Mouse (Mus musculus) embryonic facial prominence, embryonic 12.5 days (tissue): ENCODE measurements at regions not wholly inside any gene's neighbourhood (a gene's known extent, or its start where the extent isn't known, plus 50 kb on each side); places are given as distances from the start of the nearest gene placed in this dataset.

ENCODE experiments used
- ATAC-seq: fragments of 200-750 bp; cut with Nextera tagmentation; 2 replicates; pipeline ENCODE4 v1.8.0; 2017; ENCODE audit not compliant: insufficient number of reproducible peaks, insufficient read depth, low FRiP score, low TSS enrichment
- H3K27ac ChIP-seq: fragments of 300-500 bp; sonication (generic); 2 replicates; pipeline ENCODE4 v1.5.1; 2016; ENCODE audit warnings: mild to moderate bottlenecking
- H3K27me3 ChIP-seq: fragments of 300-500 bp; sonication (generic); 2 replicates; pipeline ENCODE4 v1.6.1; 2016; ENCODE audit warnings: mild to moderate bottlenecking, moderate library complexity
- H3K36me3 ChIP-seq: fragments of 300-500 bp; sonication (generic); 2 replicates; pipeline ENCODE4 v1.6.1; 2016; ENCODE audit warnings: mild to moderate bottlenecking
- H3K4me1 ChIP-seq: fragments of 300-500 bp; sonication (generic); 2 replicates; pipeline ENCODE4 v1.6.1; 2016
- H3K4me2 ChIP-seq: fragments of 300-500 bp; sonication (generic); replicated peaks from 2 replicates; pipeline ENCODE4 v1.6.1; 2016; ENCODE audit warnings: mild to moderate bottlenecking, moderate library complexity
- H3K4me3 ChIP-seq: fragments of 300-500 bp; sonication (generic); 2 replicates; pipeline ENCODE4 v1.5.1; 2016; ENCODE audit warnings: mild to moderate bottlenecking
- H3K9ac ChIP-seq: fragments of 300-500 bp; sonication (generic); 2 replicates; pipeline ENCODE4 v1.6.1; 2016; ENCODE audit warnings: mild to moderate bottlenecking, moderate library complexity
- H3K9me3 ChIP-seq: fragments of 300-500 bp; sonication (generic); 2 replicates; pipeline ENCODE4 v1.6.1; 2016; ENCODE audit warnings: mild to moderate bottlenecking, moderate library complexity
- WGBS: fragments of 180-500 bp; shearing (Covaris S2); methylation state at CpG from one replicate; pipeline ENCODE4 v1.1.7; 2016; 5-methylcytosine and 5-hydroxymethylcytosine counted together

GRCm38 (mm10) chr1:60823006-60823665 lies 63.7 kb upstream of the Ctla4 start:
- Histone ChIP-seq H3K9ac (no peak overlapping the region), H3K4me3 (no peak overlapping the region), H3K9me3 (no peaks in the 10 kb centered on the region), H3K27ac (no peak overlapping the region), H3K36me3 (no peaks in the 10 kb centered on the region), H3K27me3 (no peaks in the 10 kb centered on the region), H3K4me1 (no peaks in the 10 kb centered on the region), H3K4me2 (no peak overlapping the region)
- WGBS, result 52% methylated on average over 8 of the region's 8 CpGs
- ATAC-seq, result peak; percentile 35; the same call in 1 of the 2 replicates

- H3K4me1 ChIP-seq, result no peaks in the 10 kb centered on the region
- ATAC-seq, result no peak
- no peak overlapping the region for H3K4me3 ChIP-seq
- no peaks in the 10 kb centered on the region for H3K36me3 ChIP-seq
- no peak overlapping the region for H3K9ac ChIP-seq
- no peak overlapping the region for H3K27ac ChIP-seq
- no peaks in the 10 kb centered on the region for H3K9me3 ChIP-seq
- no peaks in the 10 kb centered on the region for H3K27me3 ChIP-seq
- 86% methylated on average over 5 of the region's 5 CpGs for WGBS
- H3K4me2 ChIP-seq, result no peak overlapping the region
These were observed 62.3 kb upstream of the Ctla4 start for GRCm38 (mm10) chr1:60824218-60825125.

GRCm38 (mm10) chr1:60825256-60826186 lies 61.3 kb upstream of the Ctla4 start:
- Histone ChIP-seq H3K9ac (no peak overlapping the region), H3K27me3 (no peaks in the 10 kb centered on the region), H3K4me3 (no peak overlapping the region), H3K4me1 (no peaks in the 10 kb centered on the region), H3K27ac (no peak overlapping the region), H3K36me3 (no peaks in the 10 kb centered on the region), H3K9me3 (no peaks in the 10 kb centered on the region), H3K4me2 (no peak overlapping the region)
- WGBS, result 53% methylated on average over 9 of the region's 9 CpGs
- no peak for ATAC-seq

- Histone ChIP-seq H3K36me3 (no peaks in the 10 kb centered on the region), H3K9me3 (no peaks in the 10 kb centered on the region), H3K27me3 (no peaks in the 10 kb centered on the region), H3K4me3 (no peak overlapping the region), H3K4me1 (no peaks in the 10 kb centered on the region), H3K27ac (no peak overlapping the region), H3K4me2 (no peak overlapping the region), H3K9ac (no peak overlapping the region)
- ATAC-seq, result no peak
These were observed 59.8 kb upstream of the Ctla4 start for GRCm38 (mm10) chr1:60826981-60827380.

GRCm38 (mm10) chr1:60828152-60828551 lies 58.6 kb upstream of the Ctla4 start:
- no peak overlapping the region for H3K4me2 ChIP-seq
- 92% methylated on average over 6 of the region's 6 CpGs for WGBS
- no peaks in the 10 kb centered on the region for H3K27me3 ChIP-seq
- H3K36me3 ChIP-seq, result no peaks in the 10 kb centered on the region
- H3K9me3 ChIP-seq, result no peaks in the 10 kb centered on the region
- no peak for ATAC-seq
- no peak overlapping the region for H3K27ac ChIP-seq
- H3K4me3 ChIP-seq, result no peak overlapping the region
- no peaks in the 10 kb centered on the region for H3K4me1 ChIP-seq
- no peak overlapping the region for H3K9ac ChIP-seq

GRCm38 (mm10) chr1:60829849-60830248 lies 57.0 kb upstream of the Ctla4 start:
- ATAC-seq, result no peak
- Histone ChIP-seq H3K9ac (no peak overlapping the region), H3K4me1 (no peaks in the 10 kb centered on the region), H3K9me3 (no peaks in the 10 kb centered on the region), H3K27ac (no peak overlapping the region), H3K27me3 (no peaks in the 10 kb centered on the region), H3K4me3 (no peak overlapping the region), H3K4me2 (no peak overlapping the region), H3K36me3 (no peaks in the 10 kb centered on the region)
- 63% methylated on average over 3 of the region's 3 CpGs for WGBS

- H3K27ac ChIP-seq, result no peak overlapping the region
- no peaks in the 10 kb centered on the region for H3K36me3 ChIP-seq
- ATAC-seq, result no peak
- H3K9ac ChIP-seq, result no peak overlapping the region
- WGBS, result 51% methylated on average over 2 of the region's 2 CpGs
- H3K4me2 ChIP-seq, result no peak overlapping the region
- H3K27me3 ChIP-seq, result no peaks in the 10 kb centered on the region
- H3K4me1 ChIP-seq, result no peaks in the 10 kb centered on the region
- no peaks in the 10 kb centered on the region for H3K9me3 ChIP-seq
- no peak overlapping the region for H3K4me3 ChIP-seq
These were observed 53.1 kb upstream of the Ctla4 start for GRCm38 (mm10) chr1:60833668-60834067.
